Mouse (Mus musculus) ovary, adult 2 months (tissue): ENCODE data around the gene Crebl2. TPM values are rescaled to one million over a fixed set of nuclear protein-coding genes. Genes with fewer than 3 reads are reported as not detected.

ENCODE experiments used
- polyA plus RNA-seq: library from polyadenylated mRNA; depleted of rRNA; stranded (reverse); fragments of >200 nt; gene quantifications from 2 replicates; pipeline ENCODE4 v1.2.3, GENCODE M21; 2012; rRNA removed

Crebl2 gene
- polyA plus RNA-seq: 6.4 and 6.5 TPM in 2 replicates

GRCm38 (mm10) chr6:134829786-134830700 is at the start of gene Crebl2:
TSS of gene Crebl2 (plus strand) at chr6:134830154.

DNA sequence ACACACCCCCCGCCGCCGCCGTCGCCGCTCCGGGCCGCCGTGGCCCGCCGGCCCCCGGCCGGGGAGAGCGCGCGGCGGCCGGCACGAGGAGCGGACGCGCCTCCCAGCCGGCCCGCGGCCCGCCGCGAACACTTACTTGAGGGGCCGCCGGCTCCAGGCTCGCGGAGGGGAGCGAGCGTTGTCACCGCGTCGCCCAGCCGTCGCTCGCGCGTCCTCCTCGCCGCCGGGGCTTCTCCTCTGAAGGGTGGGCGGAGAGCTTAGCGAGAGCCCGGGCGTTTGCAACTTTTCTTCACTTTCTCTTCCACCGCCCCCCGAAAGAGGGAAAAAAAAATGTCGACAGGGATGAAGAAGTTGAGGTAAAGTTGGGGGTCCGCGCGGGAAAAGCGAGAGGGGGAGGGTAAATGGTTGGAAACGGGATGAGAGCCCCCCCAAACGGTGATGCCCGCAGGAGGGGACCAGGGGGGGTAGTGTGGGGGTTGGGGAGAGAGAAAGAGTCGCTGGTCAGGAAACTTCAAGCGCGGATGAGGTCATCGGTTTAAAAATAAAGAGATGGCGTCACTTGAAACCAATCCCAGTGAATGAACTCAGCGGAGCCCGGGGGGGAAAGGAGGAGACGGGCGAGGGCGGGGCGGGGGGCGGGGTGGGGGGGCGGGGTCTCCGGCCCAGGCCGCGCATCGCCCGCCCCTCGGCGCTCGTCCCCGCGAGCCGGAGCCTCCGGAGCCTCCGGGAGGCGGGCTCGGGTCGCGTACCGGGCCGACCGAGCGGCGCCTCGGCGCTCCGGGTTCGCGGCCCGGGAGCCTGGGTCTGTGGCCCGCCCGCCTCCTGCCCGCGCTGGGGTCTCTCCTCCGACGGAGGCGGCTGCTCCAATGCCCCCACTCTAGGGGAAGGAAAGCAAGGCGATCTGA is 37.6 kb upstream of the Crebl2 start, which contains the start of gene Dusp16:
TSS of gene Dusp16 (minus strand) at position 485 of the 905 bp plus-strand sequence.

DNA sequence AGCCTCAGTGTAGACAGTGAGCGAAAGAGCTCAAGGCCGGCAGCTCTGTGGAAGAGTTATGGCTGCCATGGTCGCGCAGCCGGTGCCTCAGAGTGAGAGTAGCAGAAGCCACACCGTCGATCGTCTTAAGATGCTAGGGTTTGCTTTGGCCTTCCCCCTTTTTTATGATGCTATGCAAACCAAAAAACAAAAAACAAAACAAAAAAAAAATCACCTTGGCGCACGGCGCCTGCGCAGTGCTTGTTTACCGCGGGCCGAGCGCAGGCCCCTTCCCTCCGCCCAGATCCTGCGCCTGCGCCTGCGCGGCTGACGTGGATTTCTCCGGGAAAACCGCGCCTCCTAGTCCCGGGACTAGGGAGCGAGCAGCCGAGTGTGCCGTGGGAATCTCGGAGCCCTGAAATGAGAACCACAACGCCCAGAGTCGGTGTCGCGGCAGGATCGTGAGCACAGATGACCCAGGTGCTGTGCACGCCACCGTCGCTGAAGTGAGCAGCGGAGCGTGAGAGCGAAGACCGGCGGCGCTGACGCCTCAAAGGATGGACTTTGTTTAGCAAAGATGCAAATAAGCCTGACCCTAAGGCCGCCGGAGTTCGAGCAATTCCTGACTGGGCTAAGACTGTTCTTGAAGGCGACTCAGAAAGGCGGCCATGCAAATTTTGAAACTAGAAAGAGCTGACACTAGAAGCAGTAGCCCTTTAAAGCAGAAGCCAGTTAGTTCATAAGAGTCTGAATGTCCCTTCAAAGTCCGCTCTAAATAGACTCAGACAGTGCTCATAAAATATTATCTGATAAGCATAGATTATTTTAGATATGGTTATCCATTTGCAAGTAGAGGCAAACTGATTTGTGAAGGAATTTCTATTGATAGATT is 68.4 kb downstream of the Crebl2 start, which contains the start of gene Gpr19:
TSS of gene Gpr19 (minus strand) at position 484 of the 871 bp plus-strand sequence.

Other genes with a start within 250 kb of the Crebl2 start
- 8.7 and 11.6 TPM in 2 replicates for gene Mansc1, start 197.7 kb upstream of the Crebl2 start, polyA plus RNA-seq
- gene Borcs5, start 190.6 kb upstream of the Crebl2 start, polyA plus RNA-seq: 22.1 and 30.7 TPM in 2 replicates
- 20.9 and 21.1 TPM in 2 replicates for gene Dusp16, start 37.5 kb upstream of the Crebl2 start, polyA plus RNA-seq
- 12.3 and 13.0 TPM in 2 replicates for gene Gpr19, start 68.4 kb downstream of the Crebl2 start, polyA plus RNA-seq
- gene Cdkn1b, start 90.2 kb downstream of the Crebl2 start, polyA plus RNA-seq: 40.3 and 42.4 TPM in 2 replicates
- gene Apold1, start 151.6 kb downstream of the Crebl2 start, polyA plus RNA-seq: 2.5 and 4.5 TPM in 2 replicates
- gene Ddx47, start 181.5 kb downstream of the Crebl2 start, polyA plus RNA-seq: 41.1 and 44.6 TPM in 2 replicates
- 0.75 and 0.97 TPM in 2 replicates for gene Gprc5a, start 235.5 kb downstream of the Crebl2 start, polyA plus RNA-seq